Mouse (Mus musculus) adrenal gland, adult 18-20 months (tissue): ENCODE data around the gene Unc80. TPM values are rescaled to one million over a fixed set of nuclear protein-coding genes. Genes with fewer than 3 reads are reported as not detected.

Experiments used
- DNase-seq, 2 experiments: peaks; one replicate each; pipeline ENCODE4 v3.0.0; 2021 to 2022; ENCODE audit warnings: low spot score in 2 of 2
- total RNA-seq, 2 experiments: library from RNA; stranded (reverse); gene quantifications; 1 replicate in 1 of 2; 2 replicates in 1 of 2; pipeline ENCODE4 v1.2.3; 2021

Gene Unc80
- total RNA-seq, 2 experiments from 2014 or later: 10.8 to 15.8 TPM

- DNase-seq: no peak
These were observed 234.6 kb downstream of the Unc80 start for GRCm38 (mm10) chr1:66702623-66703345.

- DNase-seq: no peak
These were observed 236.4 kb downstream of the Unc80 start for GRCm38 (mm10) chr1:66704523-66704922.

- DNase-seq: no peak
These were observed 244.7 kb downstream of the Unc80 start for GRCm38 (mm10) chr1:66712859-66713258.

GRCm38 (mm10) chr1:66730581-66730980 lies 262.4 kb downstream of the Unc80 start:
- no peak for DNase-seq

Other genes with a start within 250 kb of the Unc80 start
- gene Rpe, start 232.5 kb downstream of the Unc80 start, total RNA-seq: 10 to 100 TPM; 62.8 to 76.9 TPM